Comparison of ENCODE assay signal across 28 mouse cellular contexts in genomic region chr8:57623051-57623450, GRCm38 (mm10). TPM values are rescaled to one million over a fixed set of nuclear protein-coding genes. Genes with fewer than 3 reads are reported as not detected.
DNase-seq lines count a peak whose midpoint lies in the region; ATAC-seq lines count a peak whose summit lies in the region.
"Had no signal": no experiment of that assay in that cellular context is flagged by ENCODE, and none has a peak within 500 bp of the region (broad histone marks: within the 10 kb centered on the region; RNA-seq: fewer than 3 reads in every experiment).

No protein-coding gene starts in this region.

- H3K9me3 ChIP-seq in megakaryocyte, embryonic 14.5 days, result no peaks in the 10 kb centered on the region; the same call in 1 of the 2 replicates
- H3K9me3 ChIP-seq in midbrain, embryonic 10.5 days (replicated peaks), result no peaks in the 10 kb centered on the region
- H3K9me3 ChIP-seq: embryonic facial prominence, embryonic 10.5 days; embryonic facial prominence, embryonic 13.5 days; forebrain, embryonic 12.5 days; forebrain, embryonic 15.5 days; G1E; heart, embryonic 10.5 days; heart, embryonic 13.5 days; hindbrain, embryonic 12.5 days; hindbrain, embryonic 15.5 days had no signal

- WGBS in midbrain, embryonic 10.5 days, result 90% methylated on average over 3 of the region's 3 CpGs

- H3K27me3 ChIP-seq in megakaryocyte, embryonic 14.5 days (replicated peaks), result no peaks in the 10 kb centered on the region
- H3K27me3 ChIP-seq in midbrain, embryonic 10.5 days (ENCODE audit: low read depth, poor library complexity, severe bottlenecking), result no peaks in the 10 kb centered on the region
- H3K27me3 ChIP-seq: CH12.LX; embryonic facial prominence, embryonic 13.5 days; forebrain, embryonic 12.5 days; forebrain, embryonic 15.5 days; hindbrain, embryonic 12.5 days; hindbrain, embryonic 15.5 days; Patski had no signal

- peaks cover 79% of the 10 kb centered on the region for H3K4me1 ChIP-seq in megakaryocyte, embryonic 14.5 days
- H3K4me1 ChIP-seq in midbrain, embryonic 10.5 days, result 0 out of 2 replicates have a peak, but pooled peaks cover 2% of the 10 kb centered on the region
- H3K4me1 ChIP-seq: forebrain, embryonic 12.5 days; forebrain, embryonic 15.5 days; heart, embryonic 10.5 days had no signal

- peaks cover 35% of the 10 kb centered on the region for H3K36me3 ChIP-seq in megakaryocyte, embryonic 14.5 days (replicated peaks; ENCODE audit: low read length)
- H3K36me3 ChIP-seq in midbrain, embryonic 10.5 days, result no peaks in the 10 kb centered on the region
- H3K36me3 ChIP-seq: embryonic facial prominence, embryonic 10.5 days; embryonic facial prominence, embryonic 13.5 days; forebrain, embryonic 12.5 days; forebrain, embryonic 15.5 days; heart, embryonic 10.5 days; heart, embryonic 13.5 days; hindbrain, embryonic 12.5 days; hindbrain, embryonic 15.5 days had no signal

- peak; percentile 52 for DNase-seq in cerebellum, adult 11-12 months
- no peak for DNase-seq in cerebellum, postnatal 36 days
- DNase-seq in cerebellum, postnatal 10 days, result peak; percentile 42 to 50
- DNase-seq in cerebellum, adult 8-10 months, result no peak
- no peak for DNase-seq in midbrain, embryonic 10.5 days (ENCODE audit: low spot score)
- DNase-seq: adrenal gland, postnatal 10 days; adrenal gland, postnatal 36 days; B cell, adult 2 months; embryo, embryonic 11 days; gastrocnemius, postnatal 25 days; heart, adult 2 months; heart, postnatal 14 days; kidney, adult 2 months had no signal

- no peak overlapping the region for H3K27ac ChIP-seq in midbrain, embryonic 10.5 days (replicated peaks)
- H3K27ac ChIP-seq: embryonic facial prominence, embryonic 10.5 days; embryonic facial prominence, embryonic 13.5 days; forebrain, embryonic 12.5 days; forebrain, embryonic 15.5 days; heart, adult 2 months; heart, embryonic 10.5 days; heart, embryonic 13.5 days; hindbrain, embryonic 12.5 days; hindbrain, embryonic 15.5 days had no signal

- peak overlapping the region; percentile 62 for H3K4me3 ChIP-seq in megakaryocyte, embryonic 14.5 days (replicated peaks)
- H3K4me3 ChIP-seq in midbrain, embryonic 10.5 days, result no peak overlapping the region
- H3K4me3 ChIP-seq: embryonic facial prominence, embryonic 10.5 days; embryonic facial prominence, embryonic 13.5 days; erythroblast, embryonic 14.5 days; forebrain, embryonic 12.5 days; forebrain, embryonic 15.5 days; heart, adult 2 months; heart, embryonic 10.5 days; heart, embryonic 13.5 days; hindbrain, embryonic 12.5 days; hindbrain, embryonic 15.5 days had no signal

- ATAC-seq in megakaryocyte, adult 5-6 weeks (ENCODE audit: poor library complexity, severe bottlenecking), result no peak
- ATAC-seq: forebrain, embryonic 15.5 days; intestine, postnatal 0 days; Patski had no signal

RNA-seq across cellular contexts. Expression of gene Galnt7, which starts 29.8 kb away (rescaled TPM):
- polyA plus RNA-seq in megakaryocyte, embryonic 14.5 days (2012; ENCODE audit: insufficient read depth, low replicate concordance), result 0.96 and 2.2 TPM in 2 replicates
- total RNA-seq in megakaryocyte, adult 5-6 weeks (2015), result 12.3 and 16.4 TPM in 2 replicates
- 13.0 and 18.1 TPM in 2 replicates for total RNA-seq in megakaryocyte, adult 5-6 weeks (2017)
- polyA plus RNA-seq in midbrain, embryonic 10.5 days (2016; fragmentation: Nextera tagmentation; extraction: Ambion mirVana), result 20.7 and 23.6 TPM in 2 replicates
- polyA plus RNA-seq: erythroblast, embryonic 14.5 days had no signal

Comparison
In these comparisons a context has a peak if more than half of its experiments do, and no peak if none do; other contexts are left out.
1. DNase-seq: peak in cerebellum, adult 11-12 months (single experiment) and cerebellum, postnatal 10 days (2 of 2); none in cerebellum, postnatal 36 days (0 of 2), cerebellum, adult 8-10 months (single experiment) and midbrain, embryonic 10.5 days (single experiment).